ENCODE assay signal across 19 mouse cellular contexts in genomic region chr14:119732219-119732618, GRCm38 (mm10).
"Had no signal": no experiment of that assay in that cellular context is flagged by ENCODE, and none has a peak within 500 bp of the region (broad histone marks: within the 10 kb centered on the region; RNA-seq: fewer than 3 reads in every experiment).

No protein-coding gene starts in this region.

- H3K27ac ChIP-seq: midbrain, embryonic 10.5 days; midbrain, embryonic 12.5 days; neural tube, embryonic 13.5 days; neural tube, embryonic 15.5 days had no signal

- H3K4me3 ChIP-seq: midbrain, embryonic 10.5 days; midbrain, embryonic 12.5 days; myocyte; neural tube, embryonic 13.5 days; neural tube, embryonic 15.5 days had no signal

- H3K9me3 ChIP-seq: midbrain, embryonic 10.5 days; midbrain, embryonic 12.5 days; neural tube, embryonic 13.5 days; neural tube, embryonic 15.5 days had no signal

- ATAC-seq: midbrain, embryonic 16.5 days had no signal

- H3K36me3 ChIP-seq: midbrain, embryonic 10.5 days; midbrain, embryonic 12.5 days; neural tube, embryonic 13.5 days; neural tube, embryonic 15.5 days had no signal

- H3K4me1 ChIP-seq: midbrain, embryonic 10.5 days; midbrain, embryonic 12.5 days; neural tube, embryonic 13.5 days; neural tube, embryonic 15.5 days had no signal

- H3K27me3 ChIP-seq: midbrain, embryonic 12.5 days; neural tube, embryonic 13.5 days; neural tube, embryonic 15.5 days had no signal

- H3K4me2 ChIP-seq: lung, embryonic 14.5 days; midbrain, embryonic 12.5 days; neural tube, embryonic 13.5 days; neural tube, embryonic 15.5 days had no signal

- DNase-seq: lung, adult 18-20 months; lung, embryonic 14.5 days; lung, postnatal 10 days; lung, postnatal 4 days; midbrain, embryonic 14.5 days; retina, postnatal 1 day; right cerebral cortex, adult 18-20 months; right cerebral cortex, postnatal 25 days; right cerebral cortex, postnatal 4 days; spleen, adult 18-20 months; thymus, adult 18-20 months; thymus, postnatal 14 days; thymus, postnatal 36 days had no signal

- H3K9ac ChIP-seq: lung, embryonic 14.5 days; midbrain, embryonic 12.5 days; neural tube, embryonic 13.5 days; neural tube, embryonic 15.5 days had no signal
